Mouse (Mus musculus) embryo, embryonic 10 days (tissue): ENCODE measurements at regions not wholly inside any gene's neighbourhood (a gene's known extent, or its start where the extent isn't known, plus 50 kb on each side); places are given as distances from the start of the nearest gene placed in this dataset.
"Not testable (repeated sequence)": the region's sequence is repeated elsewhere in the genome, so short reads cannot be mapped to it uniquely, and the experiment has no call there.

Source experiments
- DNase-seq: peaks from one replicate; pipeline ENCODE4 v3.0.0-alpha.2; 2015; ENCODE audit warnings: low spot score

GRCm38 (mm10) chr14:89922316-89922715 is 1451.1 kb upstream of the Pcdh20 start:
- no peak for DNase-seq

GRCm38 (mm10) chr14:89920586-89920985 is 1449.4 kb upstream of the Pcdh20 start:
- DNase-seq: peak; percentile 70

- DNase-seq: not testable (repeated sequence)
These were observed 1427.6 kb upstream of the Pcdh20 start for GRCm38 (mm10) chr14:89898701-89899227.

GRCm38 (mm10) chr14:89898135-89898534 is 1426.9 kb upstream of the Pcdh20 start:
- not testable (repeated sequence) for DNase-seq

GRCm38 (mm10) chr14:89896891-89897290 is 1425.7 kb upstream of the Pcdh20 start:
- not testable (repeated sequence) for DNase-seq
